Mouse (Mus musculus) stomach, postnatal 0 days (tissue): Measurements from ENCODE around the gene Oprd1.

ENCODE experiments used
- CTCF ChIP-seq: IDR thresholded peaks from 2 replicates; pipeline ENCODE4 v1.5.1; 2016; ENCODE audit warnings: antibody characterized with exemption, low read depth, mild to moderate bottlenecking, moderate library complexity
- EP300 ChIP-seq: optimal IDR thresholded peaks from 2 replicates; pipeline ENCODE3; 2016; ENCODE audit warnings: antibody characterized with exemption

- TF ChIP-seq CTCF (no peak), EP300 (no peak)
Measured at GRCm38 (mm10) chr4:132131790-132132189, 12.5 kb downstream of the Oprd1 start.
